Mouse (Mus musculus) thymus, adult 2 months (tissue): ENCODE data around the gene Kdm4a. TPM values are rescaled to one million over a fixed set of nuclear protein-coding genes. Genes with fewer than 3 reads are reported as not detected.

ENCODE experiments used
- DNase-seq: peaks from one replicate; pipeline ENCODE4 v3.0.0; 2021
- H3K27ac ChIP-seq: fragments of 200-500 bp; 2 replicates; pipeline ENCODE4 v1.5.1; 2012; ENCODE audit warnings: low read length, control low read depth; ENCODE audit not compliant: control insufficient read depth, insufficient read depth
- H3K27me3 ChIP-seq: fragments of 200-500 bp; 2 replicates; pipeline ENCODE4 v1.6.1; 2012; ENCODE audit warnings: mild to moderate bottlenecking, low read length, moderate library complexity, mixed read lengths; ENCODE audit not compliant: control insufficient read depth, insufficient read depth
- H3K36me3 ChIP-seq: fragments of 200-500 bp; 2 replicates; pipeline ENCODE4 v1.6.1; 2012; ENCODE audit warnings: mild to moderate bottlenecking, low read length, moderate library complexity; ENCODE audit not compliant: control insufficient read depth, insufficient read depth
- H3K4me1 ChIP-seq: fragments of 200-500 bp; replicated peaks from 2 replicates; pipeline ENCODE4 v1.6.1; 2012; ENCODE audit warnings: low read length; ENCODE audit not compliant: control insufficient read depth, insufficient read depth
- H3K4me3 ChIP-seq: fragments of 200-500 bp; 2 replicates; pipeline ENCODE4 v1.5.1; 2012; ENCODE audit warnings: mild to moderate bottlenecking, low read length, control low read depth, moderate library complexity; ENCODE audit not compliant: control insufficient read depth, insufficient read depth
- CTCF ChIP-seq: fragments of 200-500 bp; IDR thresholded peaks from 2 replicates; pipeline ENCODE4 v1.5.1; 2012; ENCODE audit warnings: mild to moderate bottlenecking, control low read depth, low read length, moderate library complexity, borderline replicate concordance; ENCODE audit not compliant: control insufficient read depth, poor library complexity, insufficient read depth; ENCODE audit errors: extremely low read depth
- POLR2A ChIP-seq: fragments of 200-500 bp; IDR thresholded peaks from 2 replicates; pipeline ENCODE4 v1.6.1; 2012; ENCODE audit warnings: mild to moderate bottlenecking, low read length, control low read depth, moderate library complexity; ENCODE audit not compliant: control insufficient read depth, poor library complexity, insufficient read depth; ENCODE audit errors: extremely low read depth
- WGBS: fragments of 180-500 bp; shearing (Covaris S2); methylation state at CpG from one replicate; pipeline ENCODE4 v1.1.7; 2018; 5-methylcytosine and 5-hydroxymethylcytosine counted together
- polyA plus RNA-seq: library from polyadenylated mRNA; depleted of rRNA; stranded (reverse); fragments of >200 nt; gene quantifications from 2 replicates; pipeline ENCODE4 v1.2.3, GENCODE M21; 2012

Kdm4a gene
- polyA plus RNA-seq, 1 experiment, result 63.9 TPM

DNA sequence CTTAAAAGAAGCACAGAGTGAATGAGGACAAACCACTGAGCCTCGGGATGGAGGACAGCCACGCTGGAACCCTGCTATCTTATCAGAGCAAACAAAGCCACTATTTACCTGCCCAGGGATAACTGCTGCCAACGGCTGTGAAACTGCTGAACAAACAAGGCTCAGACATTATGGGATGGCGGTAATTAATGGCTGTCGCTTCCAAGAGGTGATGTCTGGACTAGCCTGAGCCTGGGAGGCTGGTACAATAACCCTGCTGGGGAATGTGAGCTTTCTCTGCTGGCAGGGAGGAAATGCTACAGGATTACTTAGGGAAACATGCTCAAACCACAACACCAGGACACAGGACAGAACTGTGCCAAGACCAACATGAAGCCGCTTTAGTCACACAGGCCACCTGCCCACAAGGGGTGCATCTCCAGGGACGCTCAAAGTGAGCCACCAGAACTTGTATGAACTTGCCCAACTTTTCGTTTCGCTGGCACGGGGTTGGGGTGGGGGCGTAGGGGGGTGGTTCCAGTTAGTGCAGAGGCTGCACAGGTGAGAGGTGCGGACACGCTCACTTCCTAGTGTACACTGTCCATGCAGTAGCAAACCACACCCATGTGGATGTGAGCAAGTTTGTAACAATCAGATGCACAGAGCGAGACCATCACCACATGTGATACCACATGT, 56.7 kb downstream of the Kdm4a start:
- WGBS, result 95% methylated on average over 14 of the region's 14 CpGs
- DNase-seq, result no peak
- H3K27ac ChIP-seq, result no peak overlapping the region
- H3K27me3 ChIP-seq, result no peaks in the 10 kb centered on the region
- no peaks in the 10 kb centered on the region for H3K4me1 ChIP-seq
- no peaks in the 10 kb centered on the region for H3K36me3 ChIP-seq
- TF ChIP-seq CTCF, result no peak
- no peak for TF ChIP-seq POLR2A
- H3K4me3 ChIP-seq, result no peak overlapping the region

DNA sequence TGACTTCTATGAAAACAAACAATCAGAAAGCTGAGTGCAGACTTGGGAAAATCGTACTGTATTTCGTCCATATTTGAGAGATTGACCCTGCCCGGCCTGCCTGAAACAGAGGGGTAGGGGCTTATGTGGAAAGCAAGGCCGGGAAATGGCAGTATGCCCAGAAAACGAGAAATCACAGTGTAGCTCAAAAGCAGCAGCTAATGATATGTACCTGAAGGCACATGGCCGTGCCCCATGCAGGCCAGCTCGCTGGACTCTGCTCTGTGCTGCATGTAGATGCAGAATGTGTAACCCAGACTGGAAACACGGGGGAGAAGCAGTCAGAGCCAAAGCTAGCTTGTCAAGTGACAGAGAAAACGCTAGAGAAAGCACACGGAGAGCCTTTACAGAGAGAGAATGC, 57.8 kb downstream of the Kdm4a start:
- H3K36me3 ChIP-seq, result no peaks in the 10 kb centered on the region
- no peak for DNase-seq
- no peak overlapping the region for H3K4me3 ChIP-seq
- WGBS, result 88% methylated on average over 10 of the region's 10 CpGs
- H3K27me3 ChIP-seq, result no peaks in the 10 kb centered on the region
- H3K27ac ChIP-seq, result no peak overlapping the region
- no peaks in the 10 kb centered on the region for H3K4me1 ChIP-seq
- no peak for TF ChIP-seq POLR2A
- TF ChIP-seq CTCF, result no peak

DNA sequence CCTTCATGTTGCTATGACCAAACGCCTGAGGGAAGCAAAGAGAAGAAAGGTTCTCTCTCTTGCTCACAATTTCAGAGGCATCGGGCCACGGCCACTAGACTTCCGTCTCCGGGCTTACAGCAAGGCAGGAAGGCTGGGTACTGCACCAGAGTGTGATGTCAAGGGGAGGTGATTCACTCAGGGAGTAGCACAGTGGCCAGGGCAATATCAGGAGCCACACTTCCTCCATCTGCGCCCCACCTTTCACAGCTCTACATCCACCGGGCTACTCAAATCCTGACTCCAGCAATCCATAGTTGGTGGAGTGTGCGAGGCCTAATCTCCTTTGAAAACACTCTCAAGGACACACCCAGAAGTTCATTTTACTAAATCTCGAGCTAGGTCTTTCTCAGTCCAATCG, 62.3 kb downstream of the Kdm4a start:
- Histone ChIP-seq H3K4me3 (no peak overlapping the region), H3K27ac (no peak overlapping the region), H3K4me1 (no peaks in the 10 kb centered on the region), H3K27me3 (no peaks in the 10 kb centered on the region), H3K36me3 (no peaks in the 10 kb centered on the region)
- 99% methylated on average over 10 of the region's 10 CpGs for WGBS
- DNase-seq, result no peak
- TF ChIP-seq CTCF (no peak), POLR2A (no peak)

DNA sequence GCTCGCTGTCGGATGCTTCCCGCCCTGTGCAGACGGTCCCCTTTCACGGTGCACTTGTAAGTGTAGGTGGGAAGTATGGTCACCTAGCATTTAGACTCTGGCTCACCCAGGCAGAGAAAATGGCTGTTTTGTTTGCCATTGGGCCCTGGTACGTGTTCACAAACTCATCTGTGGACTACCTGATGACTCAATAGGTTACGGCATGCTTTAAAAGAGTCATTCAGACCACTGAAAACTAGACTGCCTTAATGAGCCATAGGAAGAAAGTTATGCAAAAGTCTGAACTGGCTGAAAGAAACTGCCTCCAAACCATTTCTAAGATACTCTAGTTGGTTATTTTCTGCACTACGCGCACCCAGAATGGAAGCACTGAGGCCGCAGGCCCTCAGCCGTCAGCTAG, 63.7 kb downstream of the Kdm4a start:
- Histone ChIP-seq H3K4me1 (no peaks in the 10 kb centered on the region), H3K27me3 (no peaks in the 10 kb centered on the region), H3K4me3 (no peak overlapping the region), H3K27ac (no peak overlapping the region), H3K36me3 (no peaks in the 10 kb centered on the region)
- WGBS, result 98% methylated on average over 11 of the region's 11 CpGs
- DNase-seq, result no peak
- TF ChIP-seq POLR2A (no peak), CTCF (no peak)

DNA sequence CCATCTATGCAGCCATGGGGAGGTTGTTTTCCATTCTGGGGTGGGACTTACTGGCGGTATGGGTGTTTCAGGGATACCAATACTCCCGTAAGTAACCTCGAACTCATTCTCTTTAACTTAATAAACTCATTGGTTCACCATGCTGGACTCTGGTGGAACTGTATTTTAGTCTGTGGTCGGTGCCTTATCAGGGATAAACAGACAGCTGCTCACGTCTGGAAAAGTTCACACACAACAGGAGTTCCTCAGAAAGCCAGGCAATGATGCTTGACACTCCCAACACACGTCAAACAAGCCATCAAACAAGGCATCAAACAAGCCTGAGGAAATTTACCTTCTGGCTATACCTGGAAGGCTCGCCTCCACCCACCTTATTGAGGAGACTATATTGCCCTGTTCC, 64.7 kb downstream of the Kdm4a start:
- no peak for TF ChIP-seq POLR2A
- TF ChIP-seq CTCF, result no peak
- no peaks in the 10 kb centered on the region for H3K4me1 ChIP-seq
- no peak overlapping the region for H3K27ac ChIP-seq
- no peaks in the 10 kb centered on the region for H3K27me3 ChIP-seq
- no peak for DNase-seq
- H3K4me3 ChIP-seq, result no peak overlapping the region
- WGBS, result 95% methylated on average over 7 of the region's 7 CpGs
- H3K36me3 ChIP-seq, result no peaks in the 10 kb centered on the region

DNA sequence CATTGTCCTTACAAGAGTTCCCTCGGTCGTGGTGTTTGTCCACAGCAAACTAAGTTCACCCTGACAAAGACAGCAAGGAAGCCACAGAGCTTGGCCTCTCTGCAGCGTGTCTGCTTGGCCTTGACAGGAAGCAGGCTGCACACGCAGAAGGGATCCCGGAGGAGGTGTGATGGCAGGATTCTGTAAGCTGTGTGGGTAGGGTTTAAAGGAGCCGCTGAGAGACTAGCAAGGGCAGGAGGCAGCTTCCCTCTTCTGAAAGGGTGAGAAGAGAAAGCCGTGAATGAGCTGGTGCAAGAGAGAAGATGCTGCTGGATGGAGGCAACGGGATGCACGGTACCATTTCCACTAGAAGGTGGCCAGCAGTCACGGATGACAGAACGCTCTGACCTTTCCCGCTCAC, 67.2 kb downstream of the Kdm4a start:
- H3K4me3 ChIP-seq, result no peak overlapping the region
- 76% methylated on average over 12 of the region's 12 CpGs for WGBS
- H3K27me3 ChIP-seq, result no peaks in the 10 kb centered on the region
- H3K27ac ChIP-seq, result no peak overlapping the region
- no peaks in the 10 kb centered on the region for H3K36me3 ChIP-seq
- no peaks in the 10 kb centered on the region for H3K4me1 ChIP-seq
- TF ChIP-seq CTCF, result no peak
- no peak for TF ChIP-seq POLR2A
- DNase-seq, result no peak

DNA sequence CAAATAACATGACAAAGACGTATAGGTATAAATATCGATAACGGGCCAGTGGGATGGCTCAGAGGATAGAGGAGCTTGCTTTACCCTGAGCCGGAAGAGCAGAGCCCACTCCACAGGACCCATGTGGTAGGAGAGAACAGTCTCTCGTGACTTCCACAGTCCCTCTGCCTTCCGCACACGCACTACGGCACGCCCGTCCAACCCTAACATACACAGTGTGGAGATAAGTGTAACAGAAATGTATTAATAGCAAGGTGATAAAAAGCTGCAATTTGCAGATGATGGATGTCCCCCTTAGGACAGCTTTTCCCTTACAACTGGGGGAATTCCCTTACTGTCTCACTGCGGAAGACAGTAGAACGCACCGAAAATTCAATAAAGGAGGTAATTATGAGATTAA, 70.2 kb downstream of the Kdm4a start:
- WGBS, result 92% methylated on average over 13 of the region's 13 CpGs
- no peak overlapping the region for H3K4me3 ChIP-seq
- no peak for TF ChIP-seq POLR2A
- no peak for TF ChIP-seq CTCF
- no peaks in the 10 kb centered on the region for H3K36me3 ChIP-seq
- no peaks in the 10 kb centered on the region for H3K27me3 ChIP-seq
- H3K27ac ChIP-seq, result no peak overlapping the region
- H3K4me1 ChIP-seq, result no peaks in the 10 kb centered on the region
- no peak for DNase-seq
